ENCODE assay signal across 22 mouse cellular contexts in the genomic region with DNA sequence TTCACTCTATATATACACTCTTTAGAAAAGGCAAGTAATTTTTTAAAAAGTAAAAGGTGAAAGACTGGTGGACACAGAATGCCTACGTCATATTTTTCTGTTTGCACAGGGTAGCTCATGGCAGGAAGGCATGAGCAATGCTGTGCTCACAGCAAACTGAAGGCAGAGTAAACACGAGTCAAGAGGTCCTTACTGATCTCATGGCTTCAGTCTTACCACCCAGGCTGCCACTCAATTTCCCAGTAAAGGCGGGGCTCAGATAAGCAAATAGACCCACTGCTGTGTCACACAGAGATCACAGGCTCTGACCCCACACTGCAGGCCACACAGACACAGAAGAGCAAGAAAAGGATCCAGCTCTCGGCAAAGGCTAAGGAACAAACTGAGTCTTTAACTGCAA.
DNase-seq lines count a peak whose midpoint lies in the region; ATAC-seq and TF ChIP-seq lines count a peak whose summit lies in the region.
"Had no signal": no experiment of that assay in that cellular context is flagged by ENCODE, and none has a peak within 500 bp of the region (broad histone marks: within the 10 kb centered on the region; RNA-seq: fewer than 3 reads in every experiment).

No protein-coding gene starts in this region.

- intact Hi-C loops in gastrocnemius, postnatal 36 days (cut with DNase I), result no loop called here

- H3K27me3 ChIP-seq in liver, embryonic 13.5 days, result no peaks in the 10 kb centered on the region
- H3K27me3 ChIP-seq in lung, postnatal 0 days (replicated peaks; ENCODE audit: insufficient read depth, low read length), result no peaks in the 10 kb centered on the region
- H3K27me3 ChIP-seq in forebrain, embryonic 12.5 days, result no peaks in the 10 kb centered on the region
- H3K27me3 ChIP-seq: embryonic facial prominence, embryonic 15.5 days; hindbrain, embryonic 12.5 days; Patski had no signal

- H3K27ac ChIP-seq in liver, embryonic 13.5 days, result no peak overlapping the region
- H3K27ac ChIP-seq in lung, postnatal 0 days (ENCODE audit: low read length), result 0 out of 2 replicates have a peak overlapping the region, but pooled peaks have one; percentile 22
- H3K27ac ChIP-seq in forebrain, embryonic 12.5 days, result no peak overlapping the region
- H3K27ac ChIP-seq: embryonic facial prominence, embryonic 15.5 days; forebrain, embryonic 10.5 days; hindbrain, embryonic 12.5 days; kidney, postnatal 0 days; left cerebral cortex, adult 2 months had no signal

- H3K4me3 ChIP-seq in liver, embryonic 13.5 days (replicated peaks), result no peak overlapping the region
- no peak overlapping the region for H3K4me3 ChIP-seq in lung, postnatal 0 days (ENCODE audit: low read depth, low read length)
- no peak overlapping the region for H3K4me3 ChIP-seq in forebrain, embryonic 12.5 days (replicated peaks)
- H3K4me3 ChIP-seq: embryonic facial prominence, embryonic 15.5 days; forebrain, embryonic 10.5 days; hindbrain, embryonic 12.5 days; left cerebral cortex, adult 2 months had no signal

- H3K36me3 ChIP-seq in liver, embryonic 13.5 days, result no peaks in the 10 kb centered on the region
- H3K36me3 ChIP-seq in lung, postnatal 0 days (ENCODE audit: insufficient read depth, low read length), result no peaks in the 10 kb centered on the region
- no peaks in the 10 kb centered on the region for H3K36me3 ChIP-seq in forebrain, embryonic 12.5 days (replicated peaks)
- H3K36me3 ChIP-seq: embryonic facial prominence, embryonic 15.5 days; forebrain, embryonic 10.5 days; hindbrain, embryonic 12.5 days had no signal

- no peak overlapping the region for H3K9ac ChIP-seq in liver, embryonic 13.5 days
- H3K9ac ChIP-seq in lung, postnatal 0 days (replicated peaks; ENCODE audit: low read depth), result no peak overlapping the region
- no peak overlapping the region for H3K9ac ChIP-seq in forebrain, embryonic 12.5 days
- H3K9ac ChIP-seq: embryonic facial prominence, embryonic 15.5 days; hindbrain, embryonic 12.5 days had no signal

- no peaks in the 10 kb centered on the region for H3K4me1 ChIP-seq in liver, embryonic 13.5 days (replicated peaks)
- no peaks in the 10 kb centered on the region for H3K4me1 ChIP-seq in lung, postnatal 0 days (ENCODE audit: insufficient read depth, low read depth, low read length)
- no peaks in the 10 kb centered on the region for H3K4me1 ChIP-seq in forebrain, embryonic 12.5 days
- H3K4me1 ChIP-seq: embryonic facial prominence, embryonic 15.5 days; forebrain, embryonic 10.5 days; hindbrain, embryonic 12.5 days had no signal

- peak; percentile 72 for ATAC-seq in liver, embryonic 13.5 days (ENCODE audit: low read depth)
- ATAC-seq in lung, postnatal 0 days, result peak; percentile 100
- ATAC-seq in forebrain, embryonic 12.5 days (ENCODE audit: low FRiP score), result no peak
- ATAC-seq: inflammation-experienced regulatory T-cells, adult 6 months; midbrain, embryonic 16.5 days; Patski had no signal

- no peak overlapping the region for H3K4me2 ChIP-seq in liver, embryonic 13.5 days
- no peak overlapping the region for H3K4me2 ChIP-seq in lung, postnatal 0 days (replicated peaks; ENCODE audit: low read depth, low read length)
- H3K4me2 ChIP-seq in forebrain, embryonic 12.5 days, result no peak overlapping the region
- H3K4me2 ChIP-seq: embryonic facial prominence, embryonic 15.5 days; hindbrain, embryonic 12.5 days had no signal

- no peaks in the 10 kb centered on the region for H3K9me3 ChIP-seq in liver, embryonic 13.5 days (replicated peaks)
- no peaks in the 10 kb centered on the region for H3K9me3 ChIP-seq in lung, postnatal 0 days (ENCODE audit: low read length)
- H3K9me3 ChIP-seq in forebrain, embryonic 12.5 days, result no peaks in the 10 kb centered on the region
- H3K9me3 ChIP-seq: embryonic facial prominence, embryonic 15.5 days; forebrain, embryonic 10.5 days; hindbrain, embryonic 12.5 days had no signal

- WGBS in liver, embryonic 13.5 days (ENCODE audit: insufficient replicate concordance), result 32% methylated on average over 4 of the region's 4 CpGs
- 21% methylated on average over 4 of the region's 4 CpGs for WGBS in lung, postnatal 0 days
- 70% methylated on average over 4 of the region's 4 CpGs for WGBS in forebrain, embryonic 12.5 days

- peak; percentile 79 for TF ChIP-seq EP300 in lung, postnatal 0 days (IDR thresholded peaks at IDR 0.05)

- peak; percentile 40 to 66 for DNase-seq in lung, adult 18-20 months
- no peak for DNase-seq in lung, postnatal 10 days
- no peak for DNase-seq in liver, embryonic 13.5 days
- DNase-seq in lung, postnatal 0 days (ENCODE audit: low spot score), result peak; percentile 84
- DNase-seq in urinary bladder, adult 18-20 months (ENCODE audit: low spot score in 2 of 2), result no peak
- no peak for DNase-seq in kidney, postnatal 10 days
- DNase-seq in gastrocnemius, postnatal 36 days, result no peak
- DNase-seq: B cell, adult 2 months; cerebellum, adult 9-10 months; gastrocnemius, postnatal 14 days; heart, postnatal 10 days; spleen, adult 18-20 months; thymus, postnatal 25 days had no signal

- no peak for TF ChIP-seq CTCF in lung, postnatal 0 days (IDR thresholded peaks at IDR 0.05)

Comparison
In these comparisons a context has a peak if more than half of its experiments do, and no peak if none do; other contexts are left out.
1. DNase-seq: peak in lung, adult 18-20 months (2 of 2) and lung, postnatal 0 days (single experiment); none in lung, postnatal 10 days (single experiment), liver, embryonic 13.5 days (single experiment), urinary bladder, adult 18-20 months (0 of 2), kidney, postnatal 10 days (single experiment) and gastrocnemius, postnatal 36 days (0 of 2).